29 mouse cellular contexts compared by ENCODE assay signal in genomic region chr1:145379739-145380138, GRCm38 (mm10).
DNase-seq lines count a peak whose midpoint lies in the region; ATAC-seq lines count a peak whose summit lies in the region.
"Had no signal": no experiment of that assay in that cellular context is flagged by ENCODE, and none has a peak within 500 bp of the region (broad histone marks: within the 10 kb centered on the region; RNA-seq: fewer than 3 reads in every experiment).

No protein-coding gene starts in this region.

- H3K4me1 ChIP-seq in forebrain, embryonic 14.5 days (ENCODE audit: control insufficient read depth, insufficient read depth, low read length) = no peaks in the 10 kb centered on the region
- H3K4me1 ChIP-seq in forebrain, embryonic 10.5 days = no peaks in the 10 kb centered on the region
- H3K4me1 ChIP-seq: hindbrain, embryonic 10.5 days; intestine, embryonic 15.5 days; liver, embryonic 13.5 days; neural tube, embryonic 15.5 days had no signal

- H3K9me3 ChIP-seq in forebrain, embryonic 14.5 days (replicated peaks; ENCODE audit: control insufficient read depth, low read length) = no peaks in the 10 kb centered on the region
- H3K9me3 ChIP-seq in forebrain, embryonic 10.5 days = no peaks in the 10 kb centered on the region
- H3K9me3 ChIP-seq: G1E; hindbrain, embryonic 10.5 days; intestine, embryonic 15.5 days; liver, embryonic 13.5 days; neural tube, embryonic 15.5 days had no signal

- WGBS in forebrain, embryonic 14.5 days = 40% methylated on average over 1 of the region's 1 CpGs
- 60% methylated on average over 1 of the region's 1 CpGs for WGBS in forebrain, embryonic 10.5 days

- ATAC-seq in forebrain, embryonic 14.5 days = peak; percentile 58; the same call in 1 of the 2 replicates
- ATAC-seq: hindbrain, postnatal 0 days; intestine, embryonic 15.5 days had no signal

- no peak overlapping the region for H3K9ac ChIP-seq in forebrain, embryonic 14.5 days (ENCODE audit: low read length)
- H3K9ac ChIP-seq: intestine, embryonic 15.5 days; liver, embryonic 13.5 days; neural tube, embryonic 15.5 days had no signal

- DNase-seq in forebrain, embryonic 14.5 days (ENCODE audit: low spot score) = peak; percentile 57
- DNase-seq in forebrain, embryonic 10.5 days (ENCODE audit: extremely low spot score, low spot score) = no peak
- peak; percentile 7 to 32 for DNase-seq in right cerebral cortex, adult 2 months (ENCODE audit: low spot score in 2 of 2)
- no peak for DNase-seq in right cerebral cortex, postnatal 25 days
- peak; percentile 26 for DNase-seq in layer of hippocampus, adult 9-10 months (ENCODE audit: low spot score)
- DNase-seq in kidney, adult 8-10 months = no peak
- DNase-seq in cerebellum, adult 9-11 months = no peak
- DNase-seq: adrenal gland, adult 8-10 months; cerebellum, adult 11 months; cerebellum, adult 9-10 months; gastrocnemius, postnatal 14 days; heart, postnatal 14 days; kidney, adult 2 months; liver, embryonic 13.5 days; lung, adult 18-20 months; lung, postnatal 10 days; midbrain, embryonic 14.5 days; retina, postnatal 1 day; spleen, adult 18-20 months; thymus, postnatal 14 days had no signal

- no peaks in the 10 kb centered on the region for H3K27me3 ChIP-seq in forebrain, embryonic 14.5 days (replicated peaks; ENCODE audit: control insufficient read depth, insufficient read depth, low read length)
- no peaks in the 10 kb centered on the region for H3K27me3 ChIP-seq in forebrain, embryonic 10.5 days (ENCODE audit: poor library complexity, severe bottlenecking)
- H3K27me3 ChIP-seq: intestine, embryonic 15.5 days; liver, embryonic 13.5 days; neural tube, embryonic 15.5 days had no signal

- H3K27ac ChIP-seq in forebrain, embryonic 14.5 days (ENCODE audit: low read depth, low read length) = no peak overlapping the region
- no peak overlapping the region for H3K27ac ChIP-seq in forebrain, embryonic 10.5 days
- H3K27ac ChIP-seq: hindbrain, embryonic 10.5 days; hindbrain, postnatal 0 days; intestine, embryonic 15.5 days; kidney, postnatal 0 days; left cerebral cortex, adult 2 months; liver, embryonic 13.5 days; macrophage; neural tube, embryonic 15.5 days had no signal

- H3K4me3 ChIP-seq in forebrain, embryonic 14.5 days (ENCODE audit: low read depth, low read length) = no peak overlapping the region
- no peak overlapping the region for H3K4me3 ChIP-seq in forebrain, embryonic 10.5 days
- H3K4me3 ChIP-seq: erythroblast, embryonic 14.5 days; hindbrain, embryonic 10.5 days; intestine, embryonic 15.5 days; left cerebral cortex, adult 2 months; liver, embryonic 13.5 days; neural tube, embryonic 15.5 days had no signal

- H3K36me3 ChIP-seq in forebrain, embryonic 14.5 days (ENCODE audit: control insufficient read depth, insufficient read depth, low read length) = no peaks in the 10 kb centered on the region
- H3K36me3 ChIP-seq in forebrain, embryonic 10.5 days (replicated peaks) = no peaks in the 10 kb centered on the region
- H3K36me3 ChIP-seq: G1E; hindbrain, embryonic 10.5 days; intestine, embryonic 15.5 days; liver, embryonic 13.5 days; neural tube, embryonic 15.5 days had no signal

- H3K4me2 ChIP-seq in forebrain, embryonic 14.5 days (ENCODE audit: low read length) = no peak overlapping the region
- H3K4me2 ChIP-seq: intestine, embryonic 15.5 days; liver, embryonic 13.5 days; neural tube, embryonic 15.5 days had no signal

Comparison
In these comparisons a context has a peak if more than half of its experiments do, and no peak if none do; other contexts are left out.
1. DNase-seq: peak in forebrain, embryonic 14.5 days (single experiment), right cerebral cortex, adult 2 months (2 of 2) and layer of hippocampus, adult 9-10 months (single experiment); none in forebrain, embryonic 10.5 days (single experiment), right cerebral cortex, postnatal 25 days (single experiment), kidney, adult 8-10 months (0 of 2) and cerebellum, adult 9-11 months (single experiment).